Mouse (Mus musculus) granulocyte monocyte progenitor cell, adult 5-6 weeks (primary cell): ENCODE measurements at regions not wholly inside any gene's neighbourhood (a gene's known extent, or its start where the extent isn't known, plus 50 kb on each side); places are given as distances from the start of the nearest gene placed in this dataset.

Experiments
- ATAC-seq: replicated peaks from 2 replicates; pipeline ENCODE4 v1.8.0; 2016; ENCODE audit warnings: mild to moderate bottlenecking, moderate TSS enrichment, inconsistent platforms; ENCODE audit not compliant: poor library complexity, severe bottlenecking

GRCm38 (mm10) chr14:106364767-106365623 lies 259.0 kb downstream of the Trim52 start:
- ATAC-seq = no peak

DNA sequence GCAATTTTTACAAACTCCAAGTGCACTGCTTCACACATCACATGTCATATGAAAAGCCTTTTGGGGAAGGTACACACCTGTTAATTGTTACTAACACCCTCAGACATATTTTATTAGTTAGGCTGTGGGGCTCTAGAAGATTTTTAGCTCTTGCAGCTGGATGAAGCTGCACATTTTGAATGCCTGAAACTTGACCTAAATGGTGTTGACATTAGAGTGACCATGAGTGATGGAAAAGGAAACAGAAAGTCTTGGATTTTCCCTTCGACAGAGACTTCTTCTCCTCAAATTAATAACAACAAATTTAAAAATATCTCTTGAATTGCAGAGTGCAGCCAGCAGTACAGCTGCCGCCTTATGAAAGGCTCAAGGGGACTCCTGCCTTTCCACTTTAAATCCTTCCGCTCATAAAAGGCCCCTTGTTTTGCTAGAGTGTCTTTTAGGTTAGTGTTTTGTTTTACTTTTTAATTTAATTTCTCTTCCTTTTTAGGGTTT lies 259.7 kb downstream of the Trim52 start:
- ATAC-seq = no peak

- no peak for ATAC-seq
Measured at GRCm38 (mm10) chr14:106373451-106373850, 267.5 kb downstream of the Trim52 start.

- ATAC-seq = no peak
Measured at GRCm38 (mm10) chr14:106379645-106380044, 273.6 kb downstream of the Trim52 start.

- no peak for ATAC-seq
Measured at GRCm38 (mm10) chr14:106387671-106388070, 281.7 kb downstream of the Trim52 start.

GRCm38 (mm10) chr14:106390546-106390945 lies 284.5 kb downstream of the Trim52 start:
- ATAC-seq = no peak

- ATAC-seq = no peak
Measured at GRCm38 (mm10) chr14:106393978-106394377, 288.0 kb downstream of the Trim52 start.

- no peak for ATAC-seq
Measured at GRCm38 (mm10) chr14:106412917-106413558, 307.0 kb downstream of the Trim52 start.

- no peak for ATAC-seq
Measured at GRCm38 (mm10) chr14:106424714-106425113, 318.7 kb downstream of the Trim52 start.

GRCm38 (mm10) chr14:106428594-106428993 lies 322.6 kb downstream of the Trim52 start:
- ATAC-seq = no peak

DNA sequence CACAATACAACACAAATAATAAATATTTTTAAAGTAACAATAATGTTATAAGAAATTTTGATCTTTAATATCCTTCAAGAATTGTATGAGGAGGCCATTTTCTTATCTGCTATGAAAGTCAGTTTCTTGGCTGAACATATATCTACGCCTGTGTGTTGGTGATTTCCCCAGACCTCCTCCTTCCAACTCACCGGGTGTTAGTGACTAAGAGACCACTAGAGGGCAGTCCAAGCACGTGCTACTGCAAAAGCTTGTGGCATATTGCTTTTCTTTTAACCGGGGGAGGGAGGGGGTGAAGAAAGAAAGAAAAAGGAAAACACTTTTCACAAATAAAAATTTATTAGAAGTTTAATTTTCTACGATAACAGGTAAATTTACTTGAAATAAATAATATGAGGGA lies 333.3 kb downstream of the Trim52 start:
- ATAC-seq = peak; percentile 93

DNA sequence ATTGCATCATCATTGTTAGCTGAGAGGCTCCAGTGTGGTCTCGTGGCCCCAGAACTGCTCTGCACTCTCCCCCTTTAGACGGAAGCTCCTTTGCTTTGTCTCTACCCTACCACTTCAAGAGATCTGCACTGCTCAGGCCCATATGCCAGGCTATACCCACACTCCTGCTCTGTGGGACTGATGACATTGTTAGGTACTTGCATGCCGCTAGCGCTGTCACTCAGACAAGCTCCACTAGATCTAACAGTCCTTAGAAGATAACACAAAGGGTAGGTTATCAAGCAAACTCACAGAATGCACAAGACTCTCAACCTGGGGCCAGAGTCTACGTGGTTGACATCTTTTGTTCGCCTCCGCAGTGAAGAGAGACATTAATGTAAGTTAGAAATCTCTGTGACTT lies 383.1 kb downstream of the Trim52 start:
- ATAC-seq = no peak

DNA sequence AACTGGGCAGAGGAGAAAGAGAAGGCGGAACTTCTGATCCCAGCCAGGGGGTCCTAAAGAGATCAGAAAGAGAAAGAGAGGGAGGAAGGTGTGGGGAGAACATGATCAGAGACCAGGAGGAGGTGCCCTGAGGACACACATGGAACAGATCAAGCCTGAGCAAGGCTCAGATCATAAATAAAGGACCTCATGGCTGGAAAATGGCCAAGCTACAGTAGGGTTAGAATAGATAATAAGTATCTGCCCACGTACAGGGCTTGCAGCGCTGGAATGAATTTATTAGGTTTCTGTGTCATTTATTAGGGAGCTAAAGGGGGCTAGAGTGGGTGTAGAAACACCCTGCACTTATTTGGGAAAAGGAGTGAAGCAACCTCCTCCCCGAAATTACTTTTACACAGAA lies 385.4 kb downstream of the Trim52 start:
- ATAC-seq = no peak

GRCm38 (mm10) chr14:106500344-106501135 lies 394.5 kb downstream of the Trim52 start:
- peak; percentile 82 for ATAC-seq

DNA sequence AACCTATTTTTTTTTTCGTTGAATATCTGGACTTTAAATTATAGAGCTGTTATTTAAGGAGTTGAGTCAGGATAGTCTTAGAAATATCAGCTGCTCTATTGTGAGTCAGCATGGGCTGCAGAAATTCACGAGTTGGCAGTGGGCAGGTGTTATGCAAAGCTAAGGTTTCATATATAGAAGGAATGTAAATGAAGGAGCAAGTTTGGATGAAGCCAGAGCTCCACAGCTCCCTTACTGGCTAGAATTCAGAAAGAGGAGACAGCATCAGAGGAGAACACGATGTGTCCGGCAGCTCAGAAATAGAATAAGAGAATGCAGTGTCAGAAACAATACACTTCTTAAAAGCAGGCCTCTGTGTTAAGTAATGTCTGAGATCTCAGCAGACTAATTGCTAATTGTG lies 400.9 kb downstream of the Trim52 start:
- ATAC-seq = no peak

- no peak for ATAC-seq
Measured at GRCm38 (mm10) chr14:106518552-106519358, 412.8 kb downstream of the Trim52 start.

DNA sequence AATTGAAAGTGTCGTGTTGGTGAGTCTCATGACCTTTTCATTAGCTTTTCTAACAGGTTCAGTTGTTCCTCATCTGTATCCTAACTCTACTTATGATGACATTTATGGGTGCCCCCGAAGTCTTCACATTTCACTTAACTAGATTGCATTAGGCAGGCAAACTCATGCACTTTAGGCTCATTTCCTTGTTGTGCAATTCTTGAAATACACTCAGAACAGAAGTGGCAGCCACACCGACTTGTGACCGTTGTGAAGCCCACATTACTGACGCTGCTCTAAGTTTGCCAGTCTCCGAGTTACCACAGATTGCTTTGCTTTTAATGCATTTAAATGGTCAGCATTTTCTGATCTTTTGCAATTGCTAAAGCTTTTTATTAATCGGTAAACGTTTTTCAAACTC lies 414.8 kb downstream of the Trim52 start:
- ATAC-seq = 0 out of 2 replicates have a peak, but pooled peaks have one; percentile 20

DNA sequence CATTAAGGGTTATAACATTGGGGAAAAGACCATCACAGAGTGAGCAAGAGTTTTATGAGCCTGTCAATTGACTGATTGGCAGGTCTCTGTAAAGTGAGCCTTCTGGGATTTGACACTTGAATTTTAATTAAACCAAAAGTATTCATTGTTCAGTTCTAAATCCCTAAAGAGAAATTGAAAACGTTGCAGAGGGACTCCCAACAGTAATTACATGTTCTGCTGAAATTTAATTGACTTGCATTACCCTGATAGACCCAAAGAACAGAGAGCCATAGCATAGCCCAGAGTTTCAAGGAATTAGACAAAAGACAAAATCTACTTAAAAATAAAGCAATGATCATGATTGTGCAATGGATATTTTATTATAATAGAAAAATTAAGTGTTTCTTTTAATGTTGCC lies 444.2 kb downstream of the Trim52 start:
- no peak for ATAC-seq

DNA sequence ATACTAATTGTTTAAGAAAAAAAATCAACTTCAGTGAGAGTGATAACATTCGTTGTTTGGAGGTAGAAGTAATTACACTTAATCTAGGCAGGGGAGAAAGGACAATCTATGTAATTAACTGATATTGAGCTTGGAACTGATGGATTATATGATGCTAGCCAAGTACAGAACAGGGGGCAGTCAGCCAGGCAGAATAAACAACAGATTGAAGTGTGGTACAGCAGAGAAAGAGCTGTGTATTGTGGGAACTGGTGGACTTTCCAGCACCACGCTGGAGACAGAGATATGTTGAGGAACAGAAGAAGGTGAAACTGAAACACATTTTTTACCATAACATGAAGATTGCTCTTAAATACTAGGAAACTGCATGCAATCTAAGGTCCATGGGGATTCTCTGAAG lies 473.3 kb downstream of the Trim52 start:
- no peak for ATAC-seq

GRCm38 (mm10) chr14:106581886-106582285 lies 475.9 kb downstream of the Trim52 start:
- no peak for ATAC-seq
